Mouse (Mus musculus): ENCODE data around the gene Cask. TPM values are rescaled to one million over a fixed set of nuclear protein-coding genes. Genes with fewer than 3 reads are reported as not detected.

Gene Cask
- polyA plus RNA-seq, 1 experiment from 2014 or later, result 16.0 TPM

GRCm38 (mm10) chrX:13574298-13574697 lies 276.9 kb downstream of the Cask start:
- WGBS, result 78% methylated on average over 2 of the region's 2 CpGs
- no peak overlapping the region for H3K9ac ChIP-seq
- no peak overlapping the region for H3K4me2 ChIP-seq
- H3K36me3 ChIP-seq (ENCODE audit: insufficient read depth), result no peaks in the 10 kb centered on the region
- no peak for ATAC-seq (ENCODE audit: insufficient read depth)
- no peak for TF ChIP-seq CTCF (IDR thresholded peaks at IDR 0.05; ENCODE audit: low read depth)
- no peaks in the 10 kb centered on the region for H3K4me1 ChIP-seq (ENCODE audit: insufficient read depth)
- no peaks in the 10 kb centered on the region for H3K9me3 ChIP-seq (ENCODE audit: low read depth, low read length)
- no peak overlapping the region for H3K27ac ChIP-seq (ENCODE audit: low read depth)
- no peaks in the 10 kb centered on the region for H3K27me3 ChIP-seq (ENCODE audit: insufficient read depth, low read length)
- H3K4me3 ChIP-seq (ENCODE audit: low read depth, low read length), result no peak overlapping the region
- DNase-seq, result no peak

GRCm38 (mm10) chrX:13554504-13554903 lies 296.7 kb downstream of the Cask start:
- Histone ChIP-seq H3K27ac (ENCODE audit: low read depth) (no peak overlapping the region), H3K9me3 (ENCODE audit: low read depth, low read length) (no peaks in the 10 kb centered on the region), H3K4me3 (ENCODE audit: low read depth, low read length) (no peak overlapping the region), H3K27me3 (ENCODE audit: insufficient read depth, low read length) (no peaks in the 10 kb centered on the region), H3K36me3 (ENCODE audit: insufficient read depth) (0 out of 2 replicates have a peak, but pooled peaks cover 4% of the 10 kb centered on the region), H3K4me2 (no peak overlapping the region), H3K4me1 (ENCODE audit: insufficient read depth) (no peaks in the 10 kb centered on the region), H3K9ac (no peak overlapping the region)
- TF ChIP-seq CTCF (IDR thresholded peaks at IDR 0.05; ENCODE audit: low read depth), result no peak
- no peak for ATAC-seq (ENCODE audit: insufficient read depth)
- WGBS, result 65% methylated on average over 3 of the region's 3 CpGs
- DNase-seq, result no peak

- no peaks in the 10 kb centered on the region for H3K4me1 ChIP-seq (ENCODE audit: insufficient read depth)
- H3K9me3 ChIP-seq (ENCODE audit: low read depth, low read length), result no peaks in the 10 kb centered on the region
- ATAC-seq (ENCODE audit: insufficient read depth), result no peak
- H3K27ac ChIP-seq (ENCODE audit: low read depth), result no peak overlapping the region
- TF ChIP-seq CTCF (IDR thresholded peaks at IDR 0.05; ENCODE audit: low read depth), result no peak
- 57% methylated on average over 2 of the region's 2 CpGs for WGBS
- no peak overlapping the region for H3K4me2 ChIP-seq
- H3K4me3 ChIP-seq (ENCODE audit: low read depth, low read length), result no peak overlapping the region
- no peaks in the 10 kb centered on the region for H3K27me3 ChIP-seq (ENCODE audit: insufficient read depth, low read length)
- H3K9ac ChIP-seq, result no peak overlapping the region
- no peak for DNase-seq
- H3K36me3 ChIP-seq (ENCODE audit: insufficient read depth), result 0 out of 2 replicates have a peak, but pooled peaks cover 4% of the 10 kb centered on the region
Observed at GRCm38 (mm10) chrX:13552288-13552687, 298.9 kb downstream of the Cask start.

- Histone ChIP-seq H3K9me3 (ENCODE audit: low read depth, low read length) (no peaks in the 10 kb centered on the region), H3K4me3 (ENCODE audit: low read depth, low read length) (no peak overlapping the region), H3K27ac (ENCODE audit: low read depth) (no peak overlapping the region), H3K36me3 (ENCODE audit: insufficient read depth) (0 out of 2 replicates have a peak, but pooled peaks cover 4% of the 10 kb centered on the region), H3K4me1 (ENCODE audit: insufficient read depth) (no peaks in the 10 kb centered on the region), H3K27me3 (ENCODE audit: insufficient read depth, low read length) (no peaks in the 10 kb centered on the region), H3K9ac (no peak overlapping the region), H3K4me2 (no peak overlapping the region)
- TF ChIP-seq CTCF (IDR thresholded peaks at IDR 0.05; ENCODE audit: low read depth), result no peak
- no peak for ATAC-seq (ENCODE audit: insufficient read depth)
- peak; percentile 72 for DNase-seq
- 52% methylated on average over 4 of the region's 4 CpGs for WGBS
Observed at GRCm38 (mm10) chrX:13551566-13551965, 299.6 kb downstream of the Cask start.

GRCm38 (mm10) chrX:13549100-13549499 lies 302.1 kb downstream of the Cask start:
- H3K4me3 ChIP-seq (ENCODE audit: low read depth, low read length), result no peak overlapping the region
- DNase-seq (no peak), ATAC-seq (ENCODE audit: insufficient read depth) (no peak)
- H3K4me1 ChIP-seq (ENCODE audit: insufficient read depth), result no peaks in the 10 kb centered on the region
- no peaks in the 10 kb centered on the region for H3K27me3 ChIP-seq (ENCODE audit: insufficient read depth, low read length)
- H3K4me2 ChIP-seq, result no peak overlapping the region
- no peak overlapping the region for H3K27ac ChIP-seq (ENCODE audit: low read depth)
- H3K9ac ChIP-seq, result no peak overlapping the region
- H3K36me3 ChIP-seq (ENCODE audit: insufficient read depth), result no peaks in the 10 kb centered on the region
- TF ChIP-seq CTCF (IDR thresholded peaks at IDR 0.05; ENCODE audit: low read depth), result no peak
- no peaks in the 10 kb centered on the region for H3K9me3 ChIP-seq (ENCODE audit: low read depth, low read length)
- WGBS, result 82% methylated on average over 4 of the region's 4 CpGs

GRCm38 (mm10) chrX:13521288-13521687 lies 329.9 kb downstream of the Cask start:
- Histone ChIP-seq H3K27ac (ENCODE audit: low read depth) (no peak overlapping the region), H3K36me3 (ENCODE audit: insufficient read depth) (no peaks in the 10 kb centered on the region), H3K9me3 (ENCODE audit: low read depth, low read length) (no peaks in the 10 kb centered on the region), H3K4me1 (ENCODE audit: insufficient read depth) (no peaks in the 10 kb centered on the region), H3K4me3 (ENCODE audit: low read depth, low read length) (no peak overlapping the region), H3K27me3 (ENCODE audit: insufficient read depth, low read length) (no peaks in the 10 kb centered on the region), H3K4me2 (no peak overlapping the region), H3K9ac (no peak overlapping the region)
- WGBS, result 88% methylated on average over 8 of the region's 8 CpGs
- no peak for DNase-seq
- no peak for TF ChIP-seq CTCF (IDR thresholded peaks at IDR 0.05; ENCODE audit: low read depth)
- ATAC-seq (ENCODE audit: insufficient read depth), result no peak

GRCm38 (mm10) chrX:13520566-13520965 lies 330.6 kb downstream of the Cask start:
- no peaks in the 10 kb centered on the region for H3K27me3 ChIP-seq (ENCODE audit: insufficient read depth, low read length)
- no peak overlapping the region for H3K27ac ChIP-seq (ENCODE audit: low read depth)
- H3K4me3 ChIP-seq (ENCODE audit: low read depth, low read length), result no peak overlapping the region
- TF ChIP-seq CTCF (IDR thresholded peaks at IDR 0.05; ENCODE audit: low read depth), result no peak
- no peaks in the 10 kb centered on the region for H3K4me1 ChIP-seq (ENCODE audit: insufficient read depth)
- 81% methylated on average over 4 of the region's 4 CpGs for WGBS
- H3K4me2 ChIP-seq, result no peak overlapping the region
- DNase-seq, result no peak
- H3K9ac ChIP-seq, result no peak overlapping the region
- H3K9me3 ChIP-seq (ENCODE audit: low read depth, low read length), result no peaks in the 10 kb centered on the region
- H3K36me3 ChIP-seq (ENCODE audit: insufficient read depth), result no peaks in the 10 kb centered on the region
- no peak for ATAC-seq (ENCODE audit: insufficient read depth)

- no peak overlapping the region for H3K27ac ChIP-seq (ENCODE audit: low read depth)
- DNase-seq (no peak), ATAC-seq (ENCODE audit: insufficient read depth) (no peak)
- no peak overlapping the region for H3K4me2 ChIP-seq
- H3K27me3 ChIP-seq (ENCODE audit: insufficient read depth, low read length), result no peaks in the 10 kb centered on the region
- no peaks in the 10 kb centered on the region for H3K4me1 ChIP-seq (ENCODE audit: insufficient read depth)
- no peaks in the 10 kb centered on the region for H3K36me3 ChIP-seq (ENCODE audit: insufficient read depth)
- TF ChIP-seq CTCF (IDR thresholded peaks at IDR 0.05; ENCODE audit: low read depth), result no peak
- no peak overlapping the region for H3K4me3 ChIP-seq (ENCODE audit: low read depth, low read length)
- H3K9me3 ChIP-seq (ENCODE audit: low read depth, low read length), result no peaks in the 10 kb centered on the region
- WGBS, result 58% methylated on average over 5 of the region's 5 CpGs
- no peak overlapping the region for H3K9ac ChIP-seq
Observed at GRCm38 (mm10) chrX:13519408-13519783, 331.8 kb downstream of the Cask start.
